Mouse (Mus musculus) neural tube, embryonic 13.5 days (tissue): ENCODE data around the gene Smim20. TPM values are rescaled to one million over a fixed set of nuclear protein-coding genes. Genes with fewer than 3 reads are reported as not detected.
A peak's percentile ranks its signal among the peaks of the same experiment; 100 is the strongest.

ENCODE experiments used
- ATAC-seq: fragments of 200-750 bp; cut with Nextera tagmentation; 2 replicates; pipeline ENCODE4 v1.8.0; 2017; ENCODE audit warnings: low read depth, mild to moderate bottlenecking, moderate TSS enrichment, moderate library complexity
- H3K27ac ChIP-seq: fragments of 300-500 bp; sonication (generic); replicated peaks from 2 replicates; pipeline ENCODE4 v1.5.1; 2015; ENCODE audit warnings: moderate library complexity, mild to moderate bottlenecking, inconsistent platforms
- H3K27me3 ChIP-seq: fragments of 300-500 bp; sonication (generic); 2 replicates; pipeline ENCODE4 v1.6.1; 2015; ENCODE audit warnings: mild to moderate bottlenecking, inconsistent platforms
- H3K36me3 ChIP-seq: fragments of 300-500 bp; sonication (generic); 2 replicates; pipeline ENCODE4 v1.6.1; 2015; ENCODE audit warnings: mild to moderate bottlenecking, inconsistent platforms
- H3K4me1 ChIP-seq: fragments of 300-500 bp; sonication (generic); replicated peaks from 2 replicates; pipeline ENCODE4 v1.6.1; 2015; ENCODE audit warnings: inconsistent platforms
- H3K4me2 ChIP-seq: fragments of 300-500 bp; sonication (generic); 2 replicates; pipeline ENCODE4 v1.6.1; 2015; ENCODE audit warnings: inconsistent platforms, mild to moderate bottlenecking, moderate library complexity
- H3K4me3 ChIP-seq: fragments of 300-500 bp; sonication (generic); 2 replicates; pipeline ENCODE4 v1.5.1; 2015; ENCODE audit warnings: mild to moderate bottlenecking, inconsistent platforms
- H3K9ac ChIP-seq: fragments of 300-500 bp; sonication (generic); 2 replicates; pipeline ENCODE4 v1.6.1; 2015; ENCODE audit warnings: moderate library complexity, mild to moderate bottlenecking, inconsistent platforms
- H3K9me3 ChIP-seq: fragments of 300-500 bp; sonication (generic); 2 replicates; pipeline ENCODE4 v1.6.1; 2016; ENCODE audit warnings: inconsistent platforms
- WGBS: fragments of 180-500 bp; shearing (Covaris S2); methylation state at CpG from one replicate; pipeline ENCODE4 v1.1.7; 2015; 5-methylcytosine and 5-hydroxymethylcytosine counted together
- polyA plus RNA-seq: library from polyadenylated mRNA; unstranded; fragments of >200 nt; fragmentation: Nextera tagmentation; extraction: Ambion mirVana; gene quantifications from 2 replicates; pipeline ENCODE4 v1.2.1, GENCODE M21; 2015

Smim20 gene
- polyA plus RNA-seq, 1 experiment from 2014 or later: 85.5 TPM

DNA sequence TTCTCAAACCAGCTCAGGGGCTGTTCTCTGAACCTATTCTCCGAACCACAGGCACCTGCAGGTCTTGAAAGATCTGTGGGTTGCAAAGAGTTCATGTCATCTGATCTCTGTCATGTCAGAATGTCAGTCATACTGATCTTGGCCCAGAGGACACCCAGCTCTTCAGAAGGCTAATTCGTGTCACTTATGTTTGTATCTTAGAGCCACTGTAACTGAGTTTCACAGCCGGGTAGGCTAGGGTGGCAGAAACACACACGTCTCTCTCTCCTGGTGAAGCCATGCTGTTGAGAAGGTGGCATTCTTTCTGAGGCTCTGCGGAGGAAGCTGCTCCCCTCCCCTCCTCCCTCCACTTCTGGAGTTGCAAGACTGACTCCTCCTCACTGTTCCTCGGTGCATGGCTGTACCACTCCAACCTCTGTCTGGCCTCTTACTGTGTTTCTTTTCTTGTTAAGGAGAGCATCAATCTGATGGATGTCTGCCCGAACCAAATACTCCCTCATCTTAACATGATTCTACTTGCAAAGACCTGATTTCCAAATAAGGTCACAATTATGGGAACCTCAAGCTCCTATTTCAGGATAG, 51.1 kb downstream of the Smim20 start:
- H3K9me3 ChIP-seq: no peaks in the 10 kb centered on the region
- H3K36me3 ChIP-seq: no peaks in the 10 kb centered on the region
- H3K4me2 ChIP-seq: no peak overlapping the region
- no peak overlapping the region for H3K4me3 ChIP-seq
- H3K27ac ChIP-seq: no peak overlapping the region
- H3K27me3 ChIP-seq: no peaks in the 10 kb centered on the region
- H3K9ac ChIP-seq: no peak overlapping the region
- H3K4me1 ChIP-seq: no peaks in the 10 kb centered on the region
- 88% methylated on average over 7 of the region's 7 CpGs for WGBS
- ATAC-seq: no peak

DNA sequence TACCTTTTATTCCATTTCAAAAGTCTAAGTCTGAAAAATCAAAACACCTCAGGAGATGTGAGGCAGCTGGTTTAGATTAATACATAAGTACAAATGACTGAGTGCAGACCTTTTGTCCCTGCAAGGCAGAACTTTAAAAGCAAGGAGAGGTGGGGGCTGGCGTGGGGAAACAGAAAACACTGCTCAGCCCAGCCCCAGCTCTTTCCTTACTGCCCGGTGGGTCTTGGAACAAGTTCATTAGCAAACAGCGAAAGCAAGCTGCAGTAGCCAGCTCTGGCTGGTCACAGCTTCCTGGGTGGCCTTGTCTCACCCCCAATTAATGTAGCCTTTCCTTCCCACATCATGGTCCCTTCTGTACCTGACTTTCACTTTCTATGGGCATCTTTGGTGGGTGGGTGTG, 53.4 kb downstream of the Smim20 start:
- H3K4me3 ChIP-seq: no peak overlapping the region
- H3K4me2 ChIP-seq: no peak overlapping the region
- H3K4me1 ChIP-seq: peaks cover 8% of the 10 kb centered on the region; the same call in 1 of the 2 replicates
- H3K36me3 ChIP-seq: no peaks in the 10 kb centered on the region
- no peaks in the 10 kb centered on the region for H3K27me3 ChIP-seq
- H3K27ac ChIP-seq: no peak overlapping the region
- WGBS: 79% methylated on average over 3 of the region's 3 CpGs
- no peaks in the 10 kb centered on the region for H3K9me3 ChIP-seq
- ATAC-seq: no peak
- H3K9ac ChIP-seq: no peak overlapping the region

DNA sequence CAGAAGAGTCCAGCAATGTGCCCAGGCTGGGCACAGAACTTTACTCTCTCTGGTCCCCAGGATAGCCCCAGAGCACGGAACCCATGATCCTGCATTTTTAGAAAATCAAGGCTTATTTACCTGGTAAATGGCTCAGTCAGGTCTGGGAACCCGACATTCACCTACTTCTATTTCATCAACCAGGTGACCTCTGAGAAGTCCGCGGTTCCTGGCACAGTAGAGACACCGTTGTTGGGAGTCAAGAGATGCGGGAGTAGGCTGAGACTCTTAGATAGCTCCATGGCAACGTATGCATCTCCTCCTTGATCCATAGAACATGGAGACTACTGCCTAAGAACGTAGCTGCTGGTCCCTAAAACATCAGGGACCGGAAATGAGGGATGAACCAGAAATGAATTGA, 55.0 kb downstream of the Smim20 start:
- H3K9me3 ChIP-seq: no peaks in the 10 kb centered on the region
- H3K27ac ChIP-seq: no peak overlapping the region
- no peak overlapping the region for H3K4me2 ChIP-seq
- H3K4me1 ChIP-seq: peaks cover 23% of the 10 kb centered on the region
- ATAC-seq: no peak
- no peaks in the 10 kb centered on the region for H3K36me3 ChIP-seq
- H3K9ac ChIP-seq: no peak overlapping the region
- H3K4me3 ChIP-seq: no peak overlapping the region
- H3K27me3 ChIP-seq: no peaks in the 10 kb centered on the region
- WGBS: 94% methylated on average over 9 of the region's 9 CpGs

DNA sequence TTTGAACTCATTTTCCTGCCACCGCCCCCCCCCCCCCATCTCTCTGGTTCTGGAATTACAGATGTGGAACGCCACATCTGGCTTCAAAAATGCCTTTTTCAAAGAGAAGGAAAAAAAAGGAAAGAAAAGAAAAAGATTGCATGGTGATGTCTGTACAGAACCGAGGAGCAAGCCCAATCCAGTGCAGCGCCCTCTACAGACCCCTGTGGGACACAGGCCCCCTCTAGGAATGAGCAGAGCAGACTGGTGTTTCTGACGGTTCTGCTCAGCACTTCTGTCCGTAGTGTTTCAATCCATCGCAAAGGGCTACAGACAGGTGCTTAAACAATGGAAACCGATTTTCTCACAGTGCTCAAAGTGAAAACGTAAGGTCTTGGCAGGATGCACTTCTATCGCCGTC, 55.6 kb downstream of the Smim20 start:
- Histone ChIP-seq H3K27ac (no peak overlapping the region), H3K4me1 (peaks cover 23% of the 10 kb centered on the region), H3K9ac (no peak overlapping the region), H3K27me3 (no peaks in the 10 kb centered on the region), H3K9me3 (no peaks in the 10 kb centered on the region), H3K36me3 (no peaks in the 10 kb centered on the region), H3K4me2 (no peak overlapping the region), H3K4me3 (no peak overlapping the region)
- ATAC-seq: no peak
- WGBS: 81% methylated on average over 11 of the region's 11 CpGs

DNA sequence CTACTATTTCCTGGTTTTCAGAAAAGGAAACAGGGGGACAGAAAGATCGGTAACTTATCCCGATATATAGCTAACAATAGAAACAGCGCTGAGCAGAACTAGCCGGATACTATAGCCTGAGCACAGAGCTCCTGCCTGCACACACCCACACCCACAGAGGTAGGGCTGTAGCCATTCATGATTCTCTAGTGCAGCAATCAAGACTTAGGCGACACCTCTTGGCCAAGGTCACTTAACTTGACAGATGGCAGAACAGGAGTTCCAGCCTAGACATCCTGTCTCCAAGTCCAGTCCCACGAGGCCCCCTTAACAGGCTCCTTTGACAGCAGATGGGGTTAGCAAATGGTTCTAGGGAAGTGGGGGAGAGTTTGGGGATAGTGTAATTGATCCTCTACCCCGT, 56.2 kb downstream of the Smim20 start:
- peaks cover 23% of the 10 kb centered on the region for H3K4me1 ChIP-seq
- H3K9me3 ChIP-seq: no peaks in the 10 kb centered on the region
- no peak overlapping the region for H3K9ac ChIP-seq
- H3K27ac ChIP-seq: no peak overlapping the region
- H3K4me3 ChIP-seq: no peak overlapping the region
- H3K4me2 ChIP-seq: no peak overlapping the region
- no peaks in the 10 kb centered on the region for H3K27me3 ChIP-seq
- no peaks in the 10 kb centered on the region for H3K36me3 ChIP-seq
- WGBS: 72% methylated on average over 7 of the region's 7 CpGs
- no peak for ATAC-seq

DNA sequence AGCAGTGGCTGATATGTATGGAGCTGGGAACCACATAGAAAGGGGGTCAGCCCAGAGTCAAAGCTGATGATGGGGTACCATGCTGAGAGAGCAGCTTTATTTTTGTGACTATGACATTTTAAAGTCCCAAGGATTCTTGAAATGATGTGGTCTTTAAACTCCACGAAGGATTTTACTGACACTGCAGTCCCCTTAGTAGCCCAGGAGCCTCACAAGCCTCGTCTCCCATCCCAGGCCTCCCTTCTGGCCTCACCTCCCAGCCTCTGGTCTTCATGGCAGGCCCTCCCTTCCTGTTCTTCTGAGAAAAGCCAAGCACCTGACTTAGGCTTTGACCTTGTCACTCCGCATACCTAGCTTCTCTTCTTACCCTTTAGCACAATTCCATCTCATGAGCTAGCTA, 57.4 kb downstream of the Smim20 start:
- Histone ChIP-seq H3K27ac (no peak overlapping the region), H3K4me3 (no peak overlapping the region)
- WGBS: 66% methylated on average over 3 of the region's 3 CpGs

DNA sequence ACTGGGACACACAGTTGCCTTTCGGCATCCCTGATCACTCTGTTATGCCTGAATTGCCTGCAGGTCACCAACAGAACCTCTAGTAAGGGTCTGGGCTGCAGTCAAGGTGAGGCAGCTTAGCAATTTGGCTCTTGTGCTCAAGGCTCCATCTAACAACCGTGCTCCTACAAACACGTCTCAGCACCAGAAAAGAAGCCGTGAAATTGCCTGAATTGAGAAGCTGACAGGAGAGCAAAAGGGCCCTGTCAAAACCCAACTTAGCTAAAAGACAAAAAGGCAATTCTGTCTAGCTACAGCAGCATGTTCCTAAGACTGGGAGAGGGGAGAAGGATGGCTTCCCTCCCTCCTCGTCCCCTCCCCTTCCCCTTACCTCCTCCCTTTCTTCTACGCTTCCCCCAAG, 57.9 kb downstream of the Smim20 start:
- H3K27me3 ChIP-seq: no peaks in the 10 kb centered on the region
- ATAC-seq: no peak
- no peak overlapping the region for H3K4me2 ChIP-seq
- no peak overlapping the region for H3K4me3 ChIP-seq
- no peak overlapping the region for H3K9ac ChIP-seq
- no peaks in the 10 kb centered on the region for H3K36me3 ChIP-seq
- no peaks in the 10 kb centered on the region for H3K9me3 ChIP-seq
- no peak overlapping the region for H3K27ac ChIP-seq
- WGBS: 17% methylated on average over 6 of the region's 6 CpGs
- peaks cover 23% of the 10 kb centered on the region for H3K4me1 ChIP-seq

More for the DNA sequence above, 57.4 kb downstream of the Smim20 start:
- Histone ChIP-seq H3K9me3 (no peaks in the 10 kb centered on the region), H3K36me3 (no peaks in the 10 kb centered on the region), H3K27me3 (no peaks in the 10 kb centered on the region), H3K4me1 (peaks cover 23% of the 10 kb centered on the region), H3K4me2 (no peak overlapping the region), H3K9ac (no peak overlapping the region)
- no peak for ATAC-seq

DNA sequence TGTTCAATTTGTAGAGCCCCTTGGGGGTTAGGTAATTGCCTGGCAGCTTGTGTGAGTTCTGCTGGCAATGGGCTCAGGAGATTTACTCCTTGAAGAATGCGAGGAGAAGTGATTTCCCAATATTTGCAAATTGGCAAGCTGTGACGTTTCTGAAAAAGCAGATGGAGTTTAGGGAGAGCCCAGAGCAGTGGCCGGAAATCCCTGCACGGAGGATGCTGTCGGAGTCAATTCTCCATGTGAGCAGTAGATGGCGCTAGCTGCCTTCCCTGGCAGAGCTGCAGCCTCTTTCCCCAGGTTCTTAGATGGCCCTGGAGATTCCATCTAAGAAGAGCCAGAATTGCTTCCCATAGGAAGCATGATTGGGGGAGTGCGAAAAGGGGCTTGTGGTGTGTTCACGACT, 59.1 kb downstream of the Smim20 start:
- H3K27me3 ChIP-seq: no peaks in the 10 kb centered on the region
- H3K4me1 ChIP-seq: peaks cover 23% of the 10 kb centered on the region
- peak overlapping the region; percentile 28 for H3K4me2 ChIP-seq
- ATAC-seq: peak; percentile 66
- no peak overlapping the region for H3K4me3 ChIP-seq
- H3K27ac ChIP-seq: 0 out of 2 replicates have a peak overlapping the region, but pooled peaks have one; percentile 20
- H3K9ac ChIP-seq: no peak overlapping the region
- no peaks in the 10 kb centered on the region for H3K9me3 ChIP-seq
- WGBS: 4% methylated on average over 8 of the region's 8 CpGs
- no peaks in the 10 kb centered on the region for H3K36me3 ChIP-seq

DNA sequence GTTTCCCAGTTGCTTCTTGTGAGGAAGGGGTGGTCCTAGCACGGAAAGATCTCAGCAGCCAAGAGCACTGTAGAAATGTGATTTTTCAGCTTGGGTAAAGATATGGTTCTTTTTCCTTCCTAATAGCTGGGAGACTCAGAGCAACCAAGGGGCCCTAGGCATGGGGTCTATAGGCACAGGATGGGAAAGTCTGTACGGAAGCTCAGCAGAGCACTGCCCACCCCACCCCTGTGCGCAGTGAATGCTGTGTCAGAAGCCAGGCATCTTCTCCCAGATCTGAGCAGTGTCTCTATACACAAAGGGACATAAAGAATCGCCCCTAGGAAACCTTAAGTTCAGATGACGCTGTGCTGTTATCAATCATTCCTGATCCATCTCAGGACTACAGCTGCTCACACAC, 59.6 kb downstream of the Smim20 start:
- H3K4me1 ChIP-seq: peaks cover 23% of the 10 kb centered on the region
- WGBS: 48% methylated on average over 5 of the region's 5 CpGs
- no peaks in the 10 kb centered on the region for H3K36me3 ChIP-seq
- 0 out of 2 replicates have a peak overlapping the region, but pooled peaks have one; percentile 20 for H3K27ac ChIP-seq
- H3K9me3 ChIP-seq: no peaks in the 10 kb centered on the region
- H3K9ac ChIP-seq: no peak overlapping the region
- H3K27me3 ChIP-seq: no peaks in the 10 kb centered on the region
- peak; percentile 44; the same call in 1 of the 2 replicates for ATAC-seq
- H3K4me2 ChIP-seq: peak overlapping the region; percentile 28; the same call in 1 of the 2 replicates
- H3K4me3 ChIP-seq: no peak overlapping the region

Other genes with a start within 250 kb of the Smim20 start
- gene Slc34a2, start 229.0 kb upstream of the Smim20 start, polyA plus RNA-seq: 0.10 and 0.11 TPM in 2 replicates
- 5.8 and 5.9 TPM in 2 replicates for gene Sel1l3, start 53.2 kb upstream of the Smim20 start, polyA plus RNA-seq
- gene Rbpj, start 199.1 kb downstream of the Smim20 start, polyA plus RNA-seq: 37.5 and 46.0 TPM in 2 replicates